Comparison of ENCODE assay signal across 14 mouse cellular contexts in the genomic region with DNA sequence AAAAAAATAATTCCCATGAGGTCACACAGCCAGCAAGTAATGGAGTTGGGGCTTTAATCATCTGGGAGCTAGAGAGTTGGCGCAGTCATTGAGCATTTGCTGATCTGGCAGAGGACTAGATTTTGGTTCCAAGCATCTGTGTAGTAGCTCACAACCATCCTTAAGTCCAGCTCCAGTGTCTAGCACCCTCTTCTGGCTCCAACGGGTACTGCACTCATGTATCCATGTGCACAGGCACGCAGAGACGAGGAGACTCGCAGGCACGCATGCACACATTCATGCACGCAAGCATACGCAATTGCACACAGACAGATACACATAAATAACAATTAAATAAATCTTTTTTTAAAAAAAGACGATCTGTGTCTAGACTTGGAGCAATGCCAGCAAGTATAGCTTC.
DNase-seq lines count a peak whose midpoint lies in the region; ATAC-seq lines count a peak whose summit lies in the region.
"Had no signal": no experiment of that assay in that cellular context is flagged by ENCODE, and none has a peak within 500 bp of the region (broad histone marks: within the 10 kb centered on the region; RNA-seq: fewer than 3 reads in every experiment).

No protein-coding gene starts in this region.

- no peak overlapping the region for H3K27ac ChIP-seq in forebrain, embryonic 14.5 days (ENCODE audit: low read depth, low read length)
- H3K27ac ChIP-seq in forebrain, embryonic 15.5 days (replicated peaks), result no peak overlapping the region
- no peak overlapping the region for H3K27ac ChIP-seq in limb, embryonic 11.5 days (replicated peaks; ENCODE audit: low read depth, low read length)
- no peak overlapping the region for H3K27ac ChIP-seq in limb, embryonic 10.5 days

- no peak for ATAC-seq in forebrain, embryonic 14.5 days
- ATAC-seq in forebrain, embryonic 15.5 days (replicated peaks), result no peak
- no peak for ATAC-seq in limb, embryonic 11.5 days (ENCODE audit: insufficient number of reproducible peaks, low FRiP score, low TSS enrichment, low read depth)

- DNase-seq in forebrain, embryonic 14.5 days (ENCODE audit: low spot score), result peak; percentile 6
- DNase-seq in limb, embryonic 11.5 days (ENCODE audit: low spot score), result peak; percentile 45
- DNase-seq in limb, embryonic 10.5 days (ENCODE audit: low spot score), result no peak
- DNase-seq in 3T3-L1 (ENCODE audit: low read depth, low spot score), result peak; percentile 20
- DNase-seq in ZHBTc4 (ENCODE audit: low read depth, low spot score), result peak; percentile 80
- no peak for DNase-seq in ovary, postnatal 36 days (ENCODE audit: low spot score)
- DNase-seq in adrenal gland, postnatal 36 days, result no peak
- DNase-seq: adrenal gland, postnatal 10 days; cerebellum, postnatal 25 days; gastrocnemius, postnatal 36 days; heart, postnatal 14 days had no signal

- 0 out of 2 replicates have a peak, but pooled peaks cover 4% of the 10 kb centered on the region for H3K9me3 ChIP-seq in forebrain, embryonic 14.5 days (replicated peaks; ENCODE audit: control insufficient read depth, low read length)
- H3K9me3 ChIP-seq in forebrain, embryonic 15.5 days, result no peaks in the 10 kb centered on the region
- H3K9me3 ChIP-seq in limb, embryonic 11.5 days (ENCODE audit: control insufficient read depth, low read length), result no peaks in the 10 kb centered on the region; the same call in 1 of the 2 replicates
- no peaks in the 10 kb centered on the region for H3K9me3 ChIP-seq in limb, embryonic 10.5 days (replicated peaks)

- no peak overlapping the region for H3K4me3 ChIP-seq in forebrain, embryonic 14.5 days (ENCODE audit: low read depth, low read length)
- no peak overlapping the region for H3K4me3 ChIP-seq in forebrain, embryonic 15.5 days
- no peak overlapping the region for H3K4me3 ChIP-seq in limb, embryonic 11.5 days (ENCODE audit: low read depth, low read length)
- no peak overlapping the region for H3K4me3 ChIP-seq in limb, embryonic 10.5 days
- H3K4me3 ChIP-seq: erythroblast, embryonic 14.5 days had no signal

- no peak overlapping the region for H3K4me2 ChIP-seq in forebrain, embryonic 14.5 days (ENCODE audit: low read length)
- no peak overlapping the region for H3K4me2 ChIP-seq in forebrain, embryonic 15.5 days (replicated peaks)
- H3K4me2 ChIP-seq in limb, embryonic 11.5 days (ENCODE audit: low read depth, severe bottlenecking), result no peak overlapping the region

- no peaks in the 10 kb centered on the region for H3K27me3 ChIP-seq in forebrain, embryonic 14.5 days (replicated peaks; ENCODE audit: control insufficient read depth, insufficient read depth, low read length)
- no peaks in the 10 kb centered on the region for H3K27me3 ChIP-seq in forebrain, embryonic 15.5 days
- H3K27me3 ChIP-seq in limb, embryonic 11.5 days (ENCODE audit: control insufficient read depth, insufficient read depth, low read length), result no peaks in the 10 kb centered on the region
- peaks cover 46% of the 10 kb centered on the region; the same call in 1 of the 2 replicates for H3K27me3 ChIP-seq in limb, embryonic 10.5 days (ENCODE audit: low read depth, poor library complexity, severe bottlenecking)
- H3K27me3 ChIP-seq: CH12.LX had no signal

- 94% methylated on average over 9 of the region's 9 CpGs for WGBS in forebrain, embryonic 14.5 days
- WGBS in forebrain, embryonic 15.5 days, result 91% methylated on average over 9 of the region's 9 CpGs
- 93% methylated on average over 9 of the region's 9 CpGs for WGBS in limb, embryonic 11.5 days
- 92% methylated on average over 9 of the region's 9 CpGs for WGBS in limb, embryonic 10.5 days

- H3K4me1 ChIP-seq in forebrain, embryonic 14.5 days (ENCODE audit: control insufficient read depth, insufficient read depth, low read length), result no peaks in the 10 kb centered on the region
- H3K4me1 ChIP-seq in forebrain, embryonic 15.5 days, result no peaks in the 10 kb centered on the region
- peaks cover 4% of the 10 kb centered on the region; the same call in 1 of the 2 replicates for H3K4me1 ChIP-seq in limb, embryonic 11.5 days (ENCODE audit: control insufficient read depth, insufficient read depth, low read length)
- H3K4me1 ChIP-seq in limb, embryonic 10.5 days, result peaks cover 15% of the 10 kb centered on the region

- H3K36me3 ChIP-seq in forebrain, embryonic 14.5 days (ENCODE audit: control insufficient read depth, insufficient read depth, low read length), result no peaks in the 10 kb centered on the region
- no peaks in the 10 kb centered on the region for H3K36me3 ChIP-seq in forebrain, embryonic 15.5 days
- H3K36me3 ChIP-seq in limb, embryonic 11.5 days (ENCODE audit: control insufficient read depth, insufficient read depth, low read length), result no peaks in the 10 kb centered on the region
- no peaks in the 10 kb centered on the region for H3K36me3 ChIP-seq in limb, embryonic 10.5 days

- no peak overlapping the region for H3K9ac ChIP-seq in forebrain, embryonic 14.5 days (ENCODE audit: low read length)
- H3K9ac ChIP-seq in forebrain, embryonic 15.5 days (replicated peaks), result no peak overlapping the region
- H3K9ac ChIP-seq in limb, embryonic 11.5 days (ENCODE audit: low read length), result no peak overlapping the region

Comparison
In these comparisons a context has a peak if more than half of its experiments do, and no peak if none do; other contexts are left out.
1. DNase-seq: peak in forebrain, embryonic 14.5 days (single experiment), limb, embryonic 11.5 days (single experiment), 3T3-L1 (single experiment) and ZHBTc4 (single experiment); none in limb, embryonic 10.5 days (single experiment), ovary, postnatal 36 days (single experiment) and adrenal gland, postnatal 36 days (0 of 2).